Mouse (Mus musculus): ENCODE measurements around the gene Prox1.

Prox1 gene

DNA sequence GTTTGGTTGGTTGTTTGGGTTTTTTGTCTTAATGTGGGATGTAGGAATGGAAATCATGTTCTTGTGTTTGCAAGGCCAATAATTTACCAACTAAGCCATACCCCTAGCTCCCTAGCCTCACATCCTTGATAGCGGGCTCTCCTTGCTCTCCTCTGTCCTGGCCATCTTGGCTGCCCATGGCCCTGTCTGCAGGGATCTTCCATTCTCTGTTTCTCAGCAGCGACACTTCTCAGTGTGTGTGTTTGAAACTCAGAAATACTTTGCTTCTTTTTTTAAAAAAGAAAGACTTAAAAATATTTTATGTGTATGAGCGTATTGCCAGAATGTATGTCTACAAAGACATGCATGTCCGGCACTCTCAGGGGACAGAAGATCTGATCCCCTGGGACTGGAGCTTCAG lies 13.1 kb upstream of the Prox1 start:
- Histone ChIP-seq H3K36me3 (ENCODE audit: control insufficient read depth, insufficient read depth, low read length, poor library complexity, severe bottlenecking) (no peaks in the 10 kb centered on the region), H3K27me3 (ENCODE audit: control insufficient read depth, insufficient read depth, low read length, poor library complexity, severe bottlenecking) (no peaks in the 10 kb centered on the region)
- no peak for DNase-seq (ENCODE audit: low read depth, low spot score)

- DNase-seq (ENCODE audit: low read depth, low spot score), result no peak
- no peaks in the 10 kb centered on the region for H3K36me3 ChIP-seq (ENCODE audit: control insufficient read depth, insufficient read depth, low read length, poor library complexity, severe bottlenecking)
- H3K27me3 ChIP-seq (ENCODE audit: control insufficient read depth, insufficient read depth, low read length, poor library complexity, severe bottlenecking), result no peaks in the 10 kb centered on the region
Observed at GRCm38 (mm10) chr1:190181765-190182164, 11.3 kb upstream of the Prox1 start.

DNA sequence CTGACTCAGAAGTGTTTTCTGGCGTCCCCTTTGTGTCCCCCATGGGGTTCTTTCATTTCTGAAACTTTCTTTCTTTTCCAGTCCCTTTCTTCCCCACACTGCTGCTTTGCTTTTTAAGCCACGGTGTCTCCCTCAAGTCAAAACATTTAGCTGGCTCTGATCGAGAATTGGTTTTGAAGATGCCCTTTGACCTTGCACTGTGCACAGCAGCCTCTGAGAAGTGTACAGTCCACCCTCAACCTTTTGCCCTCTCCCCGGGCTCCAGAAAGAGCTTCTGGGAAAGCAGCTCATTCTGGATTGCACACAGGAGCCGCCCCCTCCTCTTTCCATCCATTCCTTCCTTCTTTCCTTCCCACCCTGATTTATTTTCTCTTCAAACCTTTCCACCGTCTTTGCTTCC lies 10.3 kb upstream of the Prox1 start:
- Histone ChIP-seq H3K27me3 (ENCODE audit: control insufficient read depth, insufficient read depth, low read length, poor library complexity, severe bottlenecking) (no peaks in the 10 kb centered on the region), H3K36me3 (ENCODE audit: control insufficient read depth, insufficient read depth, low read length, poor library complexity, severe bottlenecking) (no peaks in the 10 kb centered on the region)
- DNase-seq (ENCODE audit: low read depth, low spot score), result no peak

DNA sequence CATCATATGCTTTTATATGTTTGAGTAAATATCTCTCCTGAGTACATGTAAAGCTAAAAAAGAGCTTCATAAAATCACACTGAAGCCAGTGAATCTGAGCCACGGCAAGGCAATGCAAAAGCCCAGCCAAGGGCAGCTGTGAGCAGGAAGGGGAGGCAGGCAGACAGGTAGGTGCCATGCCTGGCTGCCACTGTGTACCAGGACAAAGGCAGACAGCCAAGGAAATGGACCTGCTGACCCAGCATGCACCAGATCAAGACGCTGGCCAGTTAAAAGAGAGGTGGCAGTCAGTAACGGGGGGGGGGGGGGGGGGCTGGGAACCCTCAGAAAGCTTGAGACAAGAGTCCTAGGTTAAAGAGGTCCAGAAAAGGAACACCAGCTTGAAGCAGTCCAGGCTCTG lies 6.4 kb upstream of the Prox1 start:
- DNase-seq (ENCODE audit: low read depth, low spot score), result no peak
- Histone ChIP-seq H3K36me3 (ENCODE audit: control insufficient read depth, insufficient read depth, low read length, poor library complexity, severe bottlenecking) (no peaks in the 10 kb centered on the region), H3K27me3 (ENCODE audit: control insufficient read depth, insufficient read depth, low read length, poor library complexity, severe bottlenecking) (no peaks in the 10 kb centered on the region)

DNA sequence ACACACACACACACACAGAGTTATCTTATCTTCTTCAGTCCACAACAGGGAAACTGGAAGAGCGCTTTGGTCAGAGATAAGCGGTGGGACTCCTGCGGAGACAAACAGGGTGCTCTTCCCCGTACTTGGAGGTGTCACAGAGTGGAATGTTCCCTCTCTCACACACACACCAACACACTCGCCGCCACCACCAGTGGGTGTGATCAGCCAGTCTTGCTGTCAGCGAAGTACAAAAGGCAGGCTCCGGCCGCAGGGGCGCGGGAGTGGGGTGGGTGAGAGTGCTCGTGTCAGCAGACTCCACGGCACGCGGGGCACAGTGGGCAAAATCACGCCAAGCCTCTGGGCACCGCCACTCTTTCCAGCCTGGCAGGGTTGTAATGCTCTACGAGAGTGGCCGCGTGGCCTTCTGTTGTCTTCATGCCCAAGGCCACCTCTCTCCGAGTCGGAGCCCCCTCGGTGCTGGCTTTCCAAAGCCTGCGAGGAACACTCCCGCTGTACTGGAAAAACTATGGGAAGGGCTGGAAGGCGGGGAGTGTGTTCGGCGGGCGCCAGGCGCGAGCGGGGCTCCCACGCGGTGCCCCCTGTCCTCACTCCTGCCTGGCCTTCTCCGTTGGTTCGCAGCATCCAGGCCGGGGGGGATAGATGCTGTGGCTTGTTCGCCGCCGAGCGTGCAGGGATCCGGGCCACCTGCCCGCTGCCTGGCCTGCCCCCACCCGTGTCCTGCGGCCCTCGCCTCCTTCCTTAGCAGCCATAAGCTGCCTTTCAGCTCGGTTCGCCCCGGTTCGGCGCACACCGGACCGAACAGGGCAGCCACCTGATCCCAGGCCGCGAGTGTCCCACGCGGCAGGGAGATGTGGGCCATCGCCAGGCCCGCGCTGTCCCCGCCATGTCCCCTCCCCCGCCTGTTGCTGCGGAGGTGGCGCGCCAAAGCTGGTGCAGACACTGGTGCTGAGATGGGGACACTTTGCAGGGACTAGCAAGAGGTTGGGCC lies 4.5 kb upstream of the Prox1 start:
- no peaks in the 10 kb centered on the region for H3K27me3 ChIP-seq (ENCODE audit: control insufficient read depth, insufficient read depth, low read length, poor library complexity, severe bottlenecking)
- no peaks in the 10 kb centered on the region for H3K36me3 ChIP-seq (ENCODE audit: control insufficient read depth, insufficient read depth, low read length, poor library complexity, severe bottlenecking)
- no peak for DNase-seq (ENCODE audit: low read depth, low spot score)

GRCm38 (mm10) chr1:190174231-190174630 lies 3.7 kb upstream of the Prox1 start:
- Histone ChIP-seq H3K27me3 (ENCODE audit: control insufficient read depth, insufficient read depth, low read length, poor library complexity, severe bottlenecking) (no peaks in the 10 kb centered on the region), H3K36me3 (ENCODE audit: control insufficient read depth, insufficient read depth, low read length, poor library complexity, severe bottlenecking) (no peaks in the 10 kb centered on the region)
- DNase-seq (ENCODE audit: low read depth, low spot score), result no peak

DNA sequence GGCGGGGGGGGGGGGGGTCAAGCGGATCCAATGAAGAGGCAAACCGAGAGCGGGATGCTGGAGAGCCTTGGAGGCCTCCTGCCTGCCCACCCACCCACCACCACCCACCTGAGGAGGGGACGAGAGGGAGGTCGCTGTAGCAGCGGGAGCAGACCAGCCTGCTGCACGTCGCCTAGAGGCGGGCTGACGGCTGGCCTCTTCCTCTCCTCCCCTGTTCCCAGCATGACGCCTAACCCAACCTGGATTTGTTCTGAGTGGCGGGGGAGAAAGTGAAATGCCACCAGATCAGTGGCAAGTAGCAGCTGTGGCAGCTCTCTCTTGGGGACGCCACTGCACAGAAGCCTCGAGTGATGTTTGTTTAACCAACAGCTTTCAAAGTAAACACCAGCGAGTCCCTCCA lies 3.1 kb upstream of the Prox1 start:
- no peak for DNase-seq (ENCODE audit: low read depth, low spot score)
- Histone ChIP-seq H3K27me3 (ENCODE audit: control insufficient read depth, insufficient read depth, low read length, poor library complexity, severe bottlenecking) (no peaks in the 10 kb centered on the region), H3K36me3 (ENCODE audit: control insufficient read depth, insufficient read depth, low read length, poor library complexity, severe bottlenecking) (no peaks in the 10 kb centered on the region)

DNA sequence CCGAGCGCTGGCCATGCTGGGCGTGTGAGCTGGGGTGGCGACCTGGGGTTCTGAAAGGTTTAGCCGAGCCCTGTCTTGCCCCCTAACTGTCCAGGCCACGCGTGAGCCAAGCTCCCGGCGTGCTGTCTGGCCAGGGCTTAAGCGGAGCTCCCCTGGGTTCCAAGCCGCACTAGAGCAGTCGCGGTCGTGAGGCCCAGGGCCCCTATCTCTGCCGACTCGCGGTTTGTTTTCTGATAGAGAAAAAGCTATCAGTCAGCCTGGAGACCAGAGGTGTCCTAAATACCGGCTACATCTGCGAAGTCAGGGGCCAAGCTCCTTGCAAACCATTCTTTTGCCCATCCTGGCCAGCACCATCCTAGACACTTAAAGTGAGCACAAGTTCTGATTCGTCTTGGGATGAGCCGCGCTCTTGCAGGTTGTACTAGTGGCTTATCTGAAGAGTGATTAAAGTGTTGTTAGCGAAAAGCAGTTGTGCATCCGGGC lies 2.5 kb upstream of the Prox1 start:
- DNase-seq (ENCODE audit: low read depth, low spot score), result no peak
- Histone ChIP-seq H3K36me3 (ENCODE audit: control insufficient read depth, insufficient read depth, low read length, poor library complexity, severe bottlenecking) (no peaks in the 10 kb centered on the region), H3K27me3 (ENCODE audit: control insufficient read depth, insufficient read depth, low read length, poor library complexity, severe bottlenecking) (no peaks in the 10 kb centered on the region)

GRCm38 (mm10) chr1:190172311-190172978 lies 1.9 kb upstream of the Prox1 start:
- Histone ChIP-seq H3K27me3 (ENCODE audit: control insufficient read depth, insufficient read depth, low read length, poor library complexity, severe bottlenecking) (no peaks in the 10 kb centered on the region), H3K36me3 (ENCODE audit: control insufficient read depth, insufficient read depth, low read length, poor library complexity, severe bottlenecking) (no peaks in the 10 kb centered on the region)
- DNase-seq (ENCODE audit: low read depth, low spot score), result no peak

GRCm38 (mm10) chr1:190171750-190172149 lies 1.2 kb upstream of the Prox1 start:
- Histone ChIP-seq H3K27me3 (ENCODE audit: control insufficient read depth, insufficient read depth, low read length, poor library complexity, severe bottlenecking) (no peaks in the 10 kb centered on the region), H3K36me3 (ENCODE audit: control insufficient read depth, insufficient read depth, low read length, poor library complexity, severe bottlenecking) (no peaks in the 10 kb centered on the region)
- DNase-seq (ENCODE audit: low read depth, low spot score), result no peak

DNA sequence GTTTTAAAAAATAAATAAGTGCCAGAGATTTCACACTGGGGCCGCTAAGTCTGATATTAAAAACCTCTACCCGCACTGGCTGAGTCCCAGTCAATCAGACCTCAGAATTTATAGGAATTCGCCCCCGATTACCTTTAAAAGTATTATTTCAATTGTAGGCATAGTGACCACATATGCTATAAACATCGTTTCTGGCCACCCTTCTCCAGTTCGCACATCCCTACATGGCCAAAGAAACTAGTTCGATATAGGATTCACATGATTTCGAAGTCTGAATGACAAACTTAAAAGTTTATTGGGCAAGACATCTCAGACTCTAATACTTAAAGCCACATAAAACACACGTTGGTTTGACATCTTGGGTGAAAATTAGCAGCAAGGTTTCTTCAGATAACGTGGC lies 827 bp upstream of the Prox1 start:
- Histone ChIP-seq H3K27me3 (ENCODE audit: control insufficient read depth, insufficient read depth, low read length, poor library complexity, severe bottlenecking) (no peaks in the 10 kb centered on the region), H3K36me3 (ENCODE audit: control insufficient read depth, insufficient read depth, low read length, poor library complexity, severe bottlenecking) (no peaks in the 10 kb centered on the region)
- DNase-seq (ENCODE audit: low read depth, low spot score), result no peak

- H3K27me3 ChIP-seq (ENCODE audit: control insufficient read depth, insufficient read depth, low read length, poor library complexity, severe bottlenecking), result no peaks in the 10 kb centered on the region; the same call in 1 of the 2 replicates
- H3K36me3 ChIP-seq (ENCODE audit: control insufficient read depth, insufficient read depth, low read length, poor library complexity, severe bottlenecking), result no peaks in the 10 kb centered on the region
- DNase-seq (ENCODE audit: low read depth, low spot score), result no peak
Observed at GRCm38 (mm10) chr1:190170819-190171216, 304 bp upstream of the Prox1 start.

GRCm38 (mm10) chr1:190168761-190169671 lies 1.5 kb downstream of the Prox1 start:
- no peak for DNase-seq (ENCODE audit: low read depth, low spot score)
- Histone ChIP-seq H3K27me3 (ENCODE audit: control insufficient read depth, insufficient read depth, low read length, poor library complexity, severe bottlenecking) (no peaks in the 10 kb centered on the region; the same call in 1 of the 2 replicates), H3K36me3 (ENCODE audit: control insufficient read depth, insufficient read depth, low read length, poor library complexity, severe bottlenecking) (no peaks in the 10 kb centered on the region)

GRCm38 (mm10) chr1:190168115-190168514 lies 2.4 kb downstream of the Prox1 start:
- no peaks in the 10 kb centered on the region for H3K36me3 ChIP-seq (ENCODE audit: control insufficient read depth, insufficient read depth, low read length, poor library complexity, severe bottlenecking)
- no peaks in the 10 kb centered on the region; the same call in 1 of the 2 replicates for H3K27me3 ChIP-seq (ENCODE audit: control insufficient read depth, insufficient read depth, low read length, poor library complexity, severe bottlenecking)
- DNase-seq (ENCODE audit: low read depth, low spot score), result no peak
